In genomic region chr14:34273280-34273679, GRCm38 (mm10) we compare ENCODE assay signal across 9 mouse cellular contexts. TPM values are rescaled to one million over a fixed set of nuclear protein-coding genes. Genes with fewer than 3 reads are reported as not detected.
A peak's percentile ranks its signal among the peaks of the same experiment; 100 is the strongest.
DNase-seq lines count a peak whose midpoint lies in the region; ATAC-seq and TF ChIP-seq lines count a peak whose summit lies in the region.
"Had no signal": no experiment of that assay in that cellular context is flagged by ENCODE, and none has a peak within 500 bp of the region (broad histone marks: within the 10 kb centered on the region; RNA-seq: fewer than 3 reads in every experiment).

No protein-coding gene starts in this region.

- no peak for DNase-seq in layer of hippocampus, adult 2 months (ENCODE audit: low spot score in 2 of 2)
- DNase-seq in layer of hippocampus, adult 11-12 months (ENCODE audit: low spot score) = no peak
- peak; percentile 58 for DNase-seq in ZHBTc4 (ENCODE audit: low read depth, low spot score)
- DNase-seq in thymus, adult 18-20 months = no peak
- DNase-seq: kidney, postnatal 36 days had no signal

- H3K36me3 ChIP-seq in E14TG2a.4 (ENCODE audit: insufficient read depth, low read length) = no peaks in the 10 kb centered on the region
- H3K36me3 ChIP-seq: liver, embryonic 15.5 days had no signal

- H3K9me3 ChIP-seq in E14TG2a.4 (ENCODE audit: low read length) = no peaks in the 10 kb centered on the region
- H3K9me3 ChIP-seq: liver, embryonic 15.5 days had no signal

- no peak overlapping the region for H3K4me3 ChIP-seq in layer of hippocampus, adult 2 months
- H3K4me3 ChIP-seq in E14TG2a.4 (replicated peaks; ENCODE audit: low read length) = no peak overlapping the region
- H3K4me3 ChIP-seq: liver, embryonic 15.5 days had no signal

- H3K27me3 ChIP-seq in E14TG2a.4 (ENCODE audit: insufficient read depth, low read length) = no peaks in the 10 kb centered on the region
- H3K27me3 ChIP-seq: liver, embryonic 15.5 days had no signal

- peak; percentile 90 for TF ChIP-seq CTCF in layer of hippocampus, adult 2 months (conservative IDR thresholded peaks at IDR 0.05)
- TF ChIP-seq CTCF in E14TG2a.4 (conservative IDR thresholded peaks at IDR 0.05; ENCODE audit: low read length) = peak; percentile 35

- 0 out of 2 replicates have a peak, but pooled peaks have one; percentile 40 for ATAC-seq in monocyte, adult 5-6 weeks (replicated peaks; ENCODE audit: insufficient number of reproducible peaks, low FRiP score, low TSS enrichment, poor library complexity, severe bottlenecking)
- ATAC-seq in megakaryocyte, adult 5-6 weeks (ENCODE audit: poor library complexity, severe bottlenecking) = no peak

- peaks cover 13% of the 10 kb centered on the region for H3K4me1 ChIP-seq in E14TG2a.4 (replicated peaks; ENCODE audit: low read depth, low read length)
- H3K4me1 ChIP-seq: liver, embryonic 15.5 days had no signal

- H3K27ac ChIP-seq in layer of hippocampus, adult 2 months = no peak overlapping the region

RNA-seq across cellular contexts. Expression of gene Shld2, which starts 37.0 kb away (rescaled TPM):
- total RNA-seq in layer of hippocampus, adult 2 months (2021) = 10 to 100 TPM; 13.0 to 15.5 TPM
- 17.0 to 26.5 TPM (median 21.5 TPM) in 3 replicates for total RNA-seq in monocyte, adult 5-6 weeks (2017)
- total RNA-seq in megakaryocyte, adult 5-6 weeks (2015) = 11.5 and 13.4 TPM in 2 replicates
- 12.9 and 14.6 TPM in 2 replicates for total RNA-seq in megakaryocyte, adult 5-6 weeks (2017)

RNA-seq across cellular contexts. Expression of gene Glud1, which starts 37.2 kb away (rescaled TPM):
- 100 to 1,000 TPM; 316 to 317 TPM for total RNA-seq in layer of hippocampus, adult 2 months (2021)
- total RNA-seq in monocyte, adult 5-6 weeks (2017) = 385 to 458 TPM (median 387 TPM) in 3 replicates
- total RNA-seq in megakaryocyte, adult 5-6 weeks (2015) = 362 and 395 TPM in 2 replicates
- total RNA-seq in megakaryocyte, adult 5-6 weeks (2017) = 294 and 308 TPM in 2 replicates

RNA-seq across cellular contexts. Expression of gene Syt15, which starts 53.9 kb away (rescaled TPM):
- total RNA-seq in layer of hippocampus, adult 2 months (2021) = under 1 TPM; 0.46 to 0.52 TPM
- 0.10 to 0.53 TPM in 2 of 3 replicates, not detected in the other for total RNA-seq in monocyte, adult 5-6 weeks (2017)
- not detected in 2 replicates for total RNA-seq in megakaryocyte, adult 5-6 weeks (2015)
- not detected in 2 replicates for total RNA-seq in megakaryocyte, adult 5-6 weeks (2017)
